Mouse (Mus musculus) ES-E14 (cell line): Measurements from ENCODE around the gene Ccnt2. TPM values are rescaled to one million over a fixed set of nuclear protein-coding genes. Genes with fewer than 3 reads are reported as not detected.

Experiments used
- DNase-seq: peaks from one replicate; pipeline ENCODE4 v3.0.0-alpha.2; 2013; ENCODE audit warnings: low read depth, low spot score
- H3K27ac ChIP-seq: 2 replicates; pipeline ENCODE4 v1.5.1; 2012; ENCODE audit warnings: low read depth, mild to moderate bottlenecking, low read length, moderate library complexity, mixed read lengths; ENCODE audit not compliant: poor library complexity, insufficient read depth, severe bottlenecking
- H3K36me3 ChIP-seq: 2 replicates; pipeline ENCODE4 v1.6.1; 2012; ENCODE audit warnings: mild to moderate bottlenecking, low read length, moderate library complexity, mixed read lengths; ENCODE audit not compliant: control insufficient read depth, poor library complexity, insufficient read depth, severe bottlenecking
- H3K4me1 ChIP-seq, 2 experiments: fragments of 150-350 bp in 1 of 2; sonication (generic) in 1 of 2; 2 replicates each; pipeline ENCODE4 v1.6.1; 2012; ENCODE audit warnings: low read length in 2 of 2, mild to moderate bottlenecking in 1 of 2, mixed read lengths in 1 of 2; ENCODE audit not compliant: control insufficient read depth in 2 of 2, insufficient read depth in 2 of 2, poor library complexity in 1 of 2
- H3K4me3 ChIP-seq, 2 experiments: fragments of 150-350 bp in 1 of 2; sonication (generic) in 1 of 2; 2 replicates each; pipeline ENCODE4 v1.5.1; 2012; ENCODE audit warnings: low read length in 2 of 2, low read depth in 1 of 2, mild to moderate bottlenecking in 1 of 2, mixed read lengths in 1 of 2; ENCODE audit not compliant: insufficient read depth in 1 of 2, poor library complexity in 1 of 2, severe bottlenecking in 1 of 2
- H3K9ac ChIP-seq: 2 replicates; pipeline ENCODE4 v1.6.1; 2012; ENCODE audit warnings: low read depth, mild to moderate bottlenecking, low read length, mixed read lengths; ENCODE audit not compliant: poor library complexity, insufficient read depth, severe bottlenecking
- H3K9me3 ChIP-seq: fragments of 150-350 bp; sonication (generic); 2 replicates; pipeline ENCODE4 v1.6.1; 2012; ENCODE audit warnings: low read depth, mild to moderate bottlenecking, low read length; ENCODE audit not compliant: control insufficient read depth, insufficient read depth
- CHD2 ChIP-seq: IDR thresholded peaks from 2 replicates; pipeline ENCODE4 v1.6.1; 2014; ENCODE audit warnings: mild to moderate bottlenecking, low read depth, low read length, inconsistent platforms
- HCFC1 ChIP-seq: IDR thresholded peaks from 2 replicates; pipeline ENCODE4 v1.6.1; 2012; ENCODE audit warnings: low read length, inconsistent platforms, borderline replicate concordance; ENCODE audit not compliant: insufficient read depth
- MAFK ChIP-seq: IDR thresholded peaks from 2 replicates; pipeline ENCODE4 v1.6.1; 2014; ENCODE audit warnings: mild to moderate bottlenecking, low read depth, low read length, inconsistent platforms; ENCODE audit not compliant: insufficient read depth
- ZC3H11A ChIP-seq: IDR thresholded peaks from 2 replicates; pipeline ENCODE4 v1.6.1; 2012; ENCODE audit warnings: low read depth, mild to moderate bottlenecking, inconsistent platforms, low read length, borderline replicate concordance
- ZNF384 ChIP-seq: IDR thresholded peaks from 2 replicates; pipeline ENCODE4 v1.6.1; 2012; ENCODE audit warnings: low read depth, low read length, inconsistent platforms
- in situ Hi-C, 2 experiments: fragments of 600-800 bp; cut with MboI; formaldehyde crosslinking; loops; one replicate each; pipeline ENCODE4 v1.15.1; 2025; ENCODE audit warnings: low sequenced_read_pairs in 2 of 2, inconsistent platforms in 1 of 2; ENCODE audit not compliant: unreplicated experiment in 2 of 2
- total RNA-seq: library from RNA; depleted of rRNA; stranded (reverse); fragments of 300-350 nt; gene quantifications from 2 replicates; pipeline ENCODE4 v1.2.3, GENCODE M21; 2012

The Ccnt2 gene
- total RNA-seq, 1 experiment: 56.6 TPM

DNA sequence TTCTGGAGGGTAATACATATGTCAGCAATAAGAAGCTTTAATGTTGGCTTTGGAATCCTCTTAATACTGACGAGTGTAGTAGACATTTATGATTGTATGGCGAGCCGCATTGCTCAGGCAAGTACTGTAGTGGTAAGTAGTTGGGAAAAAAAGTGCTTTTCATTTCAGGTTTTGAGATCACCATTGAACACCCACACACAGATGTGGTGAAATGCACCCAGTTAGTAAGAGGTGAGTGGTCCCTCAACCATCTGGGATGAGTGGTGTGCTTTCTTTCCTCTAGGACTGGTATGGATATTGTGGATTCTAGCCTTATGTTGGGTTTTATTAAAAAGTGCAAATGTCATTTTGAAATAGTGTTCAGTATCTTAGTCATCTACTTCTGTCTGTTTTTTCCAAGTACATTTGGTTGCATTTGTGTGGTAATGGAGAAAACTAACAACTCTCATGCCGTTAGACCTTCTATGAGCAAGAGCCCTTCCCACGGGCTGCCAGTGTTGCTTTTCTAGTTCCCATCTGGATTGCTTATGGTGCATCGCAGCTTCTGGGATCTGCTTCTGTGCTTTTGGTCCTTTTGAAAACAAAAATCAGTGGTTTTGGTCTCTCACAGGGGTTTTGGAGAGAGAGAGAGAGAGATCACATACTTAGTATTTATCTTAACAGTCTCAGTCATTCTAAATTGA, 21.3 kb downstream of the Ccnt2 start:
- no peaks in the 10 kb centered on the region for H3K9me3 ChIP-seq
- TF ChIP-seq CHD2 (no peak), HCFC1 (no peak), ZNF384 (no peak)

DNA sequence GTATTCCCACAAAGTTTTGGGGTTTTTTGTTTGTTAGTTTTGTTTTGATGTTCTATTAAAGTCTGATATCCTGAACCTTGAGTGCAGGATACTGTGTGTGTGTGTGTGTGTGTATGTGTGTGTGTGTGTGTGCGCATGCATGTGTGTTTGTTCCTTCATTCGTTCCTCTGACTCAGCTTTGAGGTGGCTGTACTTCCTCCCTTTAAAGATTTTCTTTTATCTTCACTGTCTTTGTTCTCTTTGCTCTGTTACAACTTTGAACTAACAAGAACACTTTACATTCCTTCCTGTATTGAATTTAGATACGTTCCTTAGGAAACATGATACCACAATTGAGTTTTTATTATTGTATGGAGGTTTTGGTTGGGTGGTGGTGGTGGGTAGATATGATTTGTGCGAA, 22.4 kb downstream of the Ccnt2 start:
- peaks cover 13% of the 10 kb centered on the region for H3K36me3 ChIP-seq
- no peak overlapping the region for H3K4me3 ChIP-seq
- in situ Hi-C loops: no loop called here
- no peak for DNase-seq
- H3K9ac ChIP-seq: no peak overlapping the region
- no peak for TF ChIP-seq MAFK
- TF ChIP-seq CHD2: no peak
- TF ChIP-seq ZNF384: no peak
- TF ChIP-seq ZC3H11A: no peak
- TF ChIP-seq HCFC1: no peak
- H3K9me3 ChIP-seq: no peaks in the 10 kb centered on the region
- no peak overlapping the region for H3K27ac ChIP-seq
- peaks cover 0 to 4% of the 10 kb centered on the region in 2 experiments; a peak in 1 of 4 replicates for H3K4me1 ChIP-seq

More for the DNA sequence above, 21.3 kb downstream of the Ccnt2 start:
- in situ Hi-C loops: no loop called here
- no peak for DNase-seq
- H3K27ac ChIP-seq: no peak overlapping the region
- peaks cover 13% of the 10 kb centered on the region for H3K36me3 ChIP-seq
- no peak overlapping the region for H3K4me3 ChIP-seq
- H3K4me1 ChIP-seq: peaks cover 0 to 4% of the 10 kb centered on the region in 2 experiments; a peak in 2 of 4 replicates
- no peak overlapping the region for H3K9ac ChIP-seq

- in situ Hi-C loops: no loop called here
- Histone ChIP-seq H3K9ac (no peak overlapping the region), H3K27ac (no peak overlapping the region), H3K9me3 (no peaks in the 10 kb centered on the region), H3K36me3 (peaks cover 13% of the 10 kb centered on the region), H3K4me3 (no peak overlapping the region), H3K4me1 (peaks cover 0 to 4% of the 10 kb centered on the region in 2 experiments; a peak in 1 of 4 replicates)
- TF ChIP-seq HCFC1 (no peak), ZC3H11A (no peak), CHD2 (no peak), ZNF384 (no peak), MAFK (no peak)
- no peak for DNase-seq
Observed at GRCm38 (mm10) chr1:127796752-127797151, 22.8 kb downstream of the Ccnt2 start.

GRCm38 (mm10) chr1:127802916-127803315, 29.0 kb downstream of the Ccnt2 start:
- TF ChIP-seq CHD2 (no peak), HCFC1 (no peak), ZNF384 (no peak), ZC3H11A (no peak), MAFK (no peak)
- Histone ChIP-seq H3K4me3 (no peak overlapping the region), H3K9ac (no peak overlapping the region), H3K4me1 (peaks cover 0 to 2% of the 10 kb centered on the region in 2 experiments; a peak in 1 of 4 replicates), H3K27ac (no peak overlapping the region), H3K9me3 (no peaks in the 10 kb centered on the region), H3K36me3 (peaks cover 28% of the 10 kb centered on the region)
- no peak for DNase-seq
- in situ Hi-C loops: no loop called here

- Histone ChIP-seq H3K4me3 (no peak overlapping the region), H3K9me3 (no peaks in the 10 kb centered on the region), H3K4me1 (peaks cover 0 to 4% of the 10 kb centered on the region in 2 experiments; a peak in 1 of 4 replicates), H3K9ac (no peak overlapping the region), H3K36me3 (0 out of 2 replicates have a peak, but pooled peaks cover 6% of the 10 kb centered on the region), H3K27ac (no peak overlapping the region)
- no peak for TF ChIP-seq ZC3H11A
- TF ChIP-seq CHD2: no peak
- no peak for TF ChIP-seq MAFK
- TF ChIP-seq ZNF384: no peak
- TF ChIP-seq HCFC1: no peak
- no peak for DNase-seq
- in situ Hi-C loops: no loop called here
Observed at GRCm38 (mm10) chr1:127808671-127809070, 34.7 kb downstream of the Ccnt2 start.
